Mouse (Mus musculus) adrenal gland, postnatal 0 days (tissue): ENCODE results near the gene Gm5868. TPM values are rescaled to one million over a fixed set of nuclear protein-coding genes. Genes with fewer than 3 reads are reported as not detected.

ENCODE experiments used
- polyA plus RNA-seq: library from polyadenylated mRNA; unstranded; fragments of >200 nt; fragmentation: Nextera tagmentation; extraction: Ambion mirVana; gene quantifications from 2 replicates; pipeline ENCODE4 v1.2.1, GENCODE M21; 2015

Gm5868 gene
- polyA plus RNA-seq: 0.69 and 1.8 TPM in 2 replicates

GRCm38 (mm10) chr5:72587192-72587681 is at the start of gene Gm5868:
TSS of gene Gm5868 (minus strand) at chr5:72587551.

GRCm38 (mm10) chr5:72580970-72581332 is 6.4 kb downstream of the Gm5868 start, which contains the start of gene Zar1:
TSS of gene Zar1 (minus strand) at chr5:72581254.

GRCm38 (mm10) chr5:72559544-72560049 is 27.8 kb downstream of the Gm5868 start, which contains the start of gene Nfxl1:
TSS of gene Nfxl1 (minus strand) at chr5:72559684.

Other genes starting within 250 kb of the Gm5868 start
- gene Corin, start 83.1 kb downstream of the Gm5868 start, polyA plus RNA-seq: 0.98 and 1.0 TPM in 2 replicates
- 8.4 and 9.0 TPM in 2 replicates for gene Nfxl1, start 27.9 kb downstream of the Gm5868 start, polyA plus RNA-seq
- 0.21 and 0.63 TPM in 2 replicates for gene Zar1, start 6.3 kb downstream of the Gm5868 start, polyA plus RNA-seq
- gene Cnga1, start 56.7 kb upstream of the Gm5868 start, polyA plus RNA-seq: 0.07 and 0.08 TPM in 2 replicates
- 4.7 and 9.0 TPM in 2 replicates for gene Nipal1, start 60.2 kb upstream of the Gm5868 start, polyA plus RNA-seq
- not detected in 2 replicates for gene Txk, start 165.2 kb upstream of the Gm5868 start, polyA plus RNA-seq